Mouse (Mus musculus): ENCODE results near the gene Syt7.

GRCm38 (mm10) chr19:10469171-10469658 lies 80.3 kb downstream of the Syt7 start:
- TF ChIP-seq CTCF (IDR thresholded peaks at IDR 0.05; ENCODE audit: low read depth, low read length): no peak
- no peak for TF ChIP-seq POLR2A (IDR thresholded peaks at IDR 0.05; ENCODE audit: insufficient read depth, low read length)
- no peak for TF ChIP-seq EP300 (IDR thresholded peaks at IDR 0.05; ENCODE audit: insufficient read depth, low read depth, low read length)
